Mouse (Mus musculus) midbrain, postnatal 0 days (tissue): Measurements from ENCODE around the gene Alkbh5. TPM values are rescaled to one million over a fixed set of nuclear protein-coding genes. Genes with fewer than 3 reads are reported as not detected.
"Not testable (repeated sequence)": the region's sequence is repeated elsewhere in the genome, so short reads cannot be mapped to it uniquely, and the experiment has no call there.

Experiments
- ATAC-seq: fragments of 200-750 bp; cut with Nextera tagmentation; 2 replicates; pipeline ENCODE4 v1.8.0; 2017; ENCODE audit warnings: moderate number of reproducible peaks, mild to moderate bottlenecking, moderate TSS enrichment, moderate library complexity; ENCODE audit not compliant: low FRiP score
- DNase-seq: peaks from one replicate; pipeline ENCODE4 v3.0.0-alpha.2; 2015; ENCODE audit warnings: low spot score
- H3K27ac ChIP-seq: fragments of 300-500 bp; sonication (generic); 2 replicates; pipeline ENCODE4 v1.5.1; 2014; ENCODE audit warnings: low read depth, mild to moderate bottlenecking, low read length, mixed read lengths
- H3K27me3 ChIP-seq: fragments of 300-500 bp; sonication (generic); 2 replicates; pipeline ENCODE4 v1.6.1; 2014; ENCODE audit warnings: low read length, control low read depth, mixed read lengths; ENCODE audit not compliant: insufficient read depth
- H3K36me3 ChIP-seq: fragments of 300-500 bp; sonication (generic); 2 replicates; pipeline ENCODE4 v1.6.1; 2014; ENCODE audit warnings: low read length, control low read depth, mixed read lengths; ENCODE audit not compliant: insufficient read depth
- H3K4me1 ChIP-seq: fragments of 300-500 bp; sonication (generic); 2 replicates; pipeline ENCODE4 v1.6.1; 2014; ENCODE audit warnings: mild to moderate bottlenecking, control low read depth, antibody characterized with exemption, low read length, mixed read lengths; ENCODE audit not compliant: insufficient read depth
- H3K4me2 ChIP-seq: fragments of 300-500 bp; sonication (generic); 2 replicates; pipeline ENCODE4 v1.6.1; 2014; ENCODE audit warnings: low read depth, mild to moderate bottlenecking, low read length, mixed read lengths; ENCODE audit not compliant: poor library complexity, severe bottlenecking
- H3K4me3 ChIP-seq: fragments of 300-500 bp; sonication (generic); 2 replicates; pipeline ENCODE4 v1.5.1; 2014; ENCODE audit warnings: low read depth, mild to moderate bottlenecking, low read length, moderate library complexity
- H3K9ac ChIP-seq: fragments of 300-500 bp; sonication (generic); replicated peaks from 2 replicates; pipeline ENCODE4 v1.6.1; 2014; ENCODE audit warnings: mild to moderate bottlenecking, low read length, moderate library complexity, mixed read lengths; ENCODE audit not compliant: poor library complexity, severe bottlenecking
- H3K9me3 ChIP-seq: fragments of 300-500 bp; sonication (generic); 2 replicates; pipeline ENCODE4 v1.6.1; 2016; ENCODE audit warnings: low read length, control low read depth
- CTCF ChIP-seq: IDR thresholded peaks from 2 replicates; pipeline ENCODE4 v1.5.1; 2016; ENCODE audit warnings: antibody characterized with exemption, mild to moderate bottlenecking
- WGBS: fragments of 180-500 bp; shearing (Covaris S2); extraction: QIAGEN DNeasy Blood & Tissue Kit; methylation state at CpG from one replicate; pipeline ENCODE4 v1.1.7; 2014; 5-methylcytosine and 5-hydroxymethylcytosine counted together
- polyA plus RNA-seq: library from polyadenylated mRNA; unstranded; fragments of >200 nt; fragmentation: Nextera tagmentation; extraction: Ambion mirVana; gene quantifications from 2 replicates; pipeline ENCODE4 v1.2.1, GENCODE M21; 2015
- total RNA-seq: library from RNA; depleted of rRNA; stranded (reverse); fragments of >200 nt; gene quantifications from 2 replicates; pipeline ENCODE4 v1.2.3, GENCODE M21; 2014; rRNA removed

Gene Alkbh5
- total and polyA plus RNA-seq, 2 experiments from 2014 or later: 23.1 to 34.0 TPM

- WGBS: 91% methylated on average over 3 of the region's 3 CpGs
- H3K36me3 ChIP-seq: peaks cover 16% of the 10 kb centered on the region; the same call in 1 of the 2 replicates
These were observed 11.9 kb downstream of the Alkbh5 start for GRCm38 (mm10) chr11:60548112-60548511.

GRCm38 (mm10) chr11:60553091-60553490, 16.9 kb downstream of the Alkbh5 start:
- H3K9ac ChIP-seq: no peak overlapping the region
- no peak for DNase-seq
- H3K4me1 ChIP-seq: no peaks in the 10 kb centered on the region
- H3K9me3 ChIP-seq: no peaks in the 10 kb centered on the region
- no peak overlapping the region for H3K27ac ChIP-seq
- H3K4me2 ChIP-seq: no peak overlapping the region
- H3K27me3 ChIP-seq: no peaks in the 10 kb centered on the region
- H3K4me3 ChIP-seq: no peak overlapping the region
- TF ChIP-seq CTCF: no peak
- no peak for ATAC-seq
- peaks cover 50% of the 10 kb centered on the region for H3K36me3 ChIP-seq

More at GRCm38 (mm10) chr11:60548112-60548511, 11.9 kb downstream of the Alkbh5 start:
- Histone ChIP-seq H3K4me3 (no peak overlapping the region), H3K27me3 (no peaks in the 10 kb centered on the region), H3K4me1 (no peaks in the 10 kb centered on the region), H3K4me2 (no peak overlapping the region), H3K9ac (no peak overlapping the region), H3K27ac (no peak overlapping the region), H3K9me3 (no peaks in the 10 kb centered on the region)
- no peak for ATAC-seq
- TF ChIP-seq CTCF: no peak
- DNase-seq: no peak

DNA sequence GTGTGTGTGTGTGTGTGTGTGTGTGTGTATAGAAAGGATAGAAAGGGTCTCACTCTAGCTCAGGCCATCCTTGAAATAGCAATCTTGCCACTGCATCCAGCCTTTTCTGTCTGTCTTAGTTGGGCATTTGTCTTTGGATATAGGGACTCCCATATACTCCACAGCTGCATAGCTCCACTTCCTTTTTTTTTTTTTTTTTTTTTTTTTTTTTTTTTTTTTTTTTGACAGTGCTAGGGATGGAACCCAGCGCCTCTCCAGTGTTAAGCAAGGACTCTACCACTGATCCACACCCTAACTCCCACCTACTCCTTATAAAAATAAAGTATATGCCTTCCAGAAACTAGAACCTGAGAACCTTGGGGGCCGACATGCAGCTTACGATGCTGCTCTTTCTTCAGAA, 21.5 kb downstream of the Alkbh5 start:
- no peak overlapping the region for H3K9ac ChIP-seq
- H3K4me1 ChIP-seq: no peaks in the 10 kb centered on the region
- H3K27me3 ChIP-seq: no peaks in the 10 kb centered on the region
- H3K4me2 ChIP-seq: no peak overlapping the region
- H3K27ac ChIP-seq: no peak overlapping the region
- ATAC-seq: no peak
- no peak overlapping the region for H3K4me3 ChIP-seq
- H3K9me3 ChIP-seq: no peaks in the 10 kb centered on the region
- 90% methylated on average over 3 of the region's 3 CpGs for WGBS
- no peak for DNase-seq
- TF ChIP-seq CTCF: no peak
- peaks cover 39% of the 10 kb centered on the region for H3K36me3 ChIP-seq

GRCm38 (mm10) chr11:60559342-60559741, 23.2 kb downstream of the Alkbh5 start:
- DNase-seq (peak; percentile 73), ATAC-seq (no peak)
- H3K9ac ChIP-seq: no peak overlapping the region
- no peak overlapping the region for H3K4me2 ChIP-seq
- TF ChIP-seq CTCF: peak; percentile 96
- WGBS: 2% methylated on average over 3 of the region's 3 CpGs
- H3K36me3 ChIP-seq: peaks cover 23% of the 10 kb centered on the region
- H3K27ac ChIP-seq: no peak overlapping the region
- no peaks in the 10 kb centered on the region for H3K4me1 ChIP-seq
- no peaks in the 10 kb centered on the region for H3K27me3 ChIP-seq
- H3K9me3 ChIP-seq: no peaks in the 10 kb centered on the region
- no peak overlapping the region for H3K4me3 ChIP-seq

GRCm38 (mm10) chr11:60574006-60574405, 37.8 kb downstream of the Alkbh5 start:
- H3K4me3 ChIP-seq, ATAC-seq, H3K4me1 ChIP-seq, H3K4me2 ChIP-seq, H3K27ac ChIP-seq, H3K9me3 ChIP-seq, H3K9ac ChIP-seq, H3K27me3 ChIP-seq, H3K36me3 ChIP-seq: not testable (repeated sequence)
- WGBS: 84% methylated on average over 8 of the region's 12 CpGs
- peak; percentile 15 for DNase-seq

Other genes with a start within 250 kb of the Alkbh5 start
- 108 and 120 TPM in 2 replicates for gene Tom1l2, start 183.5 kb upstream of the Alkbh5 start, total RNA-seq
- 49.4 and 51.6 TPM in 2 replicates for gene Tom1l2, start 183.5 kb upstream of the Alkbh5 start, polyA plus RNA-seq
- gene Drc3, start 183.1 kb upstream of the Alkbh5 start, total RNA-seq: 9.2 and 14.1 TPM in 2 replicates
- gene Drc3, start 183.1 kb upstream of the Alkbh5 start, polyA plus RNA-seq: 7.1 and 8.6 TPM in 2 replicates
- 32.2 and 33.0 TPM in 2 replicates for gene Gid4, start 119.2 kb upstream of the Alkbh5 start, total RNA-seq
- gene Gid4, start 119.2 kb upstream of the Alkbh5 start, polyA plus RNA-seq: 19.2 and 20.1 TPM in 2 replicates
- gene Atpaf2, start 117.9 kb upstream of the Alkbh5 start, total RNA-seq: 34.8 and 42.3 TPM in 2 replicates
- gene Atpaf2, start 117.9 kb upstream of the Alkbh5 start, polyA plus RNA-seq: 47.9 and 48.1 TPM in 2 replicates
- gene Drg2, start 81.8 kb upstream of the Alkbh5 start, total RNA-seq: 88.6 and 92.6 TPM in 2 replicates
- 83.1 and 87.8 TPM in 2 replicates for gene Drg2, start 81.8 kb upstream of the Alkbh5 start, polyA plus RNA-seq
- 0.14 and 0.22 TPM in 2 replicates for gene Myo15, start 67.0 kb upstream of the Alkbh5 start, total RNA-seq
- gene Myo15, start 67.0 kb upstream of the Alkbh5 start, polyA plus RNA-seq: 0.23 and 0.52 TPM in 2 replicates
- 38.0 and 46.8 TPM in 2 replicates for gene Llgl1, start 163.3 kb downstream of the Alkbh5 start, total RNA-seq
- 25.8 and 26.8 TPM in 2 replicates for gene Llgl1, start 163.3 kb downstream of the Alkbh5 start, polyA plus RNA-seq
- 64.9 and 92.7 TPM in 2 replicates for gene Flii, start 190.9 kb downstream of the Alkbh5 start, total RNA-seq
- 42.7 and 46.0 TPM in 2 replicates for gene Flii, start 190.9 kb downstream of the Alkbh5 start, polyA plus RNA-seq
- 36.6 and 37.9 TPM in 2 replicates for gene Mief2, start 192.0 kb downstream of the Alkbh5 start, total RNA-seq
- gene Mief2, start 192.0 kb downstream of the Alkbh5 start, polyA plus RNA-seq: 24.0 and 25.3 TPM in 2 replicates
- 8.1 and 10.9 TPM in 2 replicates for gene Top3a, start 241.0 kb downstream of the Alkbh5 start, total RNA-seq
- gene Top3a, start 241.0 kb downstream of the Alkbh5 start, polyA plus RNA-seq: 3.6 and 4.1 TPM in 2 replicates
- 14.2 and 18.1 TPM in 2 replicates for gene Smcr8, start 241.1 kb downstream of the Alkbh5 start, total RNA-seq
- 3.6 and 4.0 TPM in 2 replicates for gene Smcr8, start 241.1 kb downstream of the Alkbh5 start, polyA plus RNA-seq